Mouse (Mus musculus): ENCODE measurements around the gene Hrc.
"Not testable (repeated sequence)": the region's sequence is repeated elsewhere in the genome, so short reads cannot be mapped to it uniquely, and the experiment has no call there.

Gene Hrc

DNA sequence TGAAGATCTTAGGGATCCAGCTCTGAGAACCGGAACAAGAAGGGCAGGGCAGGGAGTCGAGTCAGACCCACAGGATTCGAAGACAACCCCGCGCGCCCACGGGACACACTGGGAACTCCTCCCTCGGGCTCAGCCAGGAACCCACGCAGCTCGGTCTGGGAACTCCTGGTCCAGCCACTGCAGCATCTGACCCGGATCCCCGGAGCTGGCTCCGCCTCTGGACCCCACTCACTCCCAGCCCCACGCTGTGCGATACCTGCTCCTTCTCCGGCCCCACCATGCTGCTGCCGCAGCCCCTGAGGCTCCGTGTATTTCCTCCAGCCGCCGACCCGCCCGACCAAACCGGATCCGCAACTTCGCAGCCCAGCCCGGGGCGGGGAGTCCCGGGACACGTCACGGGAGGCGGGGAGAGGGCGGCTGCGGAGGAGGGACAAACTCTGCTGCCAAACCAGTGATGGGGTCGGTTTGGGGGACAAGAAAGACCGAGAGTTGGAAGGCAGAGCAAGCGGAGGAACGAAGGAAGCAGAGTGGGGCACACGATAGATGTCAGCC lies 1.6 kb upstream of the Hrc start, which contains the start of gene Trpm4:
Gene Trpm4, minus strand, starts transcription at position 350 of the 552 bp plus-strand sequence.
- in situ Hi-C loops (cut with MboI), result no loop called here

DNA sequence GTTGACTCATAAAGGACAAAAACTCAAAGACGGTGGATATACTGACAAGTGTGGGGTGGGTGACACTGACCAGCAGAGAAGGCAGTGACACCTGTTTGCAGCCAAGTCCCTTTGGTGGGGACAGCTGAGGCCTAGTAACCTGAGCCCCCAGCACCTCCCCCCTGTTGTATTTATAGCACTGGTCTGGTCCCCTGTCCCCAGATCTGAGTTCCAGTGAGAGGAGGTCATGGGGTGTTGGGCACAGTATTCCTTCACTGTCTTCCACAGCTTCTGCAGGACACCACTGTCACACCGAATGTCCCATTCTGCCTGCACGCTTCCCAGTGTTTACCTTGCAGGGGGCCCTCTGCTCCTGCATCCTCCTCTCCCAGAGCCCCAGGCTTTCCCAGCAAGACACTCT lies 485 bp upstream of the Hrc start:
- in situ Hi-C loops (cut with MboI), result no loop called here

DNA sequence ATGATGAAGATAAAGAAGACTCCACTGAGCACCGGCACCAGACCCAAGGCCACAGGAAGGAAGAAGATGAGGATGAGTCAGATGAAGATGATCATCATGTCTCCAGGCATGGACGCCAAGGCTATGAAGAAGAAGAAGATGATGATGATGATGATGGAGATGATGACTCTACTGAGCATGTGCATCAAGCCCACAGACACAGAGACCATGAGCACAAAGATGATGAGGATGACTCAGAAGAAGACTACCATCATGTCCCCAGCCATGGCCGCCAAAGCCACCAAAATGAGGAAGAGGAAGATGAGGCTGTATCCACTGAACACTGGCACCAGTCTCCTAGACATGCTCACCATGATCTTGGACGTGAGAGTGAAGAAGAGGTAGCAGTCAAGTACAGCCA lies 1.2 kb downstream of the Hrc start:
- in situ Hi-C loops (cut with MboI), result no loop called here

DNA sequence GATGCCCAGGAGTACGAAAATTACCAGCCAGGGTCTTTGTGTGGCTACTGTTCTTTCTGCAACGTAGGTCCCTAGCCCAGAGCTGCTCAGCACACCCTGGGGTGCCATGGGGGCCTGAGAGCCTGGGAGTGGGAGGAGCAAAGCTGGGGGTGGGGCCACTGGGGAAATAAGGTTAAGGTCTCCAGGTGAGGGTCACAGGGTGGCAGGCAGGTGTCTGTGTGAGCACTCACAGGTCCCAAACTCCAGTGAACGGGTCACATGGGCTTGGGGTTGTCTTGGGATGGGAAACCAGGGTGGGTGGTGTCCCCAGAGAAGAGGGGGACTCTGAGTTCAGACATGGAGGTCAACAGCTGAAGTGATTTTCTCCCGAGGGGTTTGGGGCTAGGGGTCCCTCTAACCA lies 2.4 kb downstream of the Hrc start:
- in situ Hi-C loops (cut with MboI), result no loop called here

DNA sequence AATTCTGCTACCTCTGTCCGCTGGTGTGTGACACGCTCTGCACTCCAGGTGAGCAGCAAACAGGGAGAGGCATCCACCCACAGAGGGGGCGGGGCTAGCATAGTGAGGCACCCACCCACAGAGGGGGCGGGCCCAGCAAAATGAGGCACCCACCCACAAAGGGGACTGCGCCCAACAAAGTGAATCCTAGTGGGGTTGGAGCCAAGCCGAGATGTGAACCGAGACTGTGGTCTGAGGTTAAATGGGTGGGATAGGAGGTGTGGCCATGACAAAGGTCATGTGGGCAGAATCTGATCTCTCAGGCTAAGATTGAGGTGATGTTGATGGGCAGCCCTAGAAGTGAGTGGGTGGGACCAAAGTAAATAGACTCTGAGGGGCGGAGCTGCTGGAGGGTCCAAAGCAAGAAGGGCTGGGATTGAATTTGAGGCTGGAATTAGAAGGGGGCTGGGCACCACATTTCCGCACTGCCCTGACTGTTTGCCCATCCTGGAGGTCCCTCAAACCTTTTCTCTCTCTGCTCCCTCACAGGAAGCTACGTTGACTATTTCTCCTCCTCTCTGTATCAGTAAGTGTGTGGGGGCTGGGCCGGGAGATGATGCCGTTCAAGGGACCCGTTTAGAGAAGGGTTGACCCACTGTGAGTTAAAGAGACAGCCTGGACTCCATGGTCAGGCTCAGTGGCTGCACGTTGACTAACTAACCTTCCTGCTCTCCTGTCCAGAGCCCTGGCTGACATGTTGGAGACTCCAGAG lies 3.2 kb downstream of the Hrc start:
- in situ Hi-C loops (cut with MboI), result no loop called here

DNA sequence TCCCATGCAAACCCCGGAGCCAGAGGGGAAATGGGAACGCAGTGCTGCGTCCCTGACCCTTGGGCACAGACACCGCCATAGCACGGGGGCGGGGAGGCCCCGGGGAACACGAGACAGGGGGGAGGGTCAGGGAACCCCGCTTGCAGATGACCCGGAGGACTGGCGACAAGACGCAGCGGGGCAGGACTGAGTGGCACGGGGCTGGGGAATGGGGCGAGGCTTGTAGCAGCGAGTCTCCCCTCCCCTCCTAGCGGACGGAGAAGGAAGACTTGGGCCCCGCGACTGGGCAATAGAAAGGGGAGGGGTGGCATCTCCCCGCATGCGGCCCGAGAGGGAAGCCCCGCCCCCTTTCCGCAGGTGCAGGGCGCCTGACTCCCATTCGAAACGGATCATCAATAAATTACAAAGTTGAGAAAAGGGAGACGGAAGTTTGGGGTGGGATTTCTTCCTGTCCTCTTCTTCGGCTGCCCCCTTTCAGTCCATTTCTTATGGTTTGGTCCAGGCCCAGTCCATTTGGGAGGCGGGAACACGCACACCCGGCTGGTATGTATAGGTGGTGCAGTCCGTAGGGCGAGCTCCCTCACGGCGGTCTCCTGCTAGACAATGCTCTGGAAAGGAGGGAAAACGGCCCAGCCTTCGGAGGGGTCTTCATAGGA lies 4.4 kb downstream of the Hrc start:
- in situ Hi-C loops (cut with MboI), result no loop called here

DNA sequence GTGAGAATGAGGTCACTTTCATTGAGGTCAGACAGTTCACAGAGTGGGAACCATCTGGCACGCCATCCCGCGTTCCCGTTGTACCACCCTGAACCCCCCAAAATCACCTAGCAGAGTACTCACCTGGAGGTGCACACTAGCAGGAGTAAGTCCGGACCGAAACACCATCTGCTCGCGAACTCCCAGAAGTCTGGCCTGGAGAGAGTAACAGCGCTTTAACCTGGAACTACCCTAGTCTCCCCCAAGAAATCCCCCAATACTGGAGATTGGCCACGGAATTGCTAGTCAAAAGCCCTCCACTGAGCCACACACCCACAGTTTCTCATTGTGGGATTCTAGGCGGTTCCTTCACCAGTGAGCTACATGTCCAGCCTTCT lies 5.0 kb downstream of the Hrc start:
- in situ Hi-C loops (cut with MboI), result no loop called here

DNA sequence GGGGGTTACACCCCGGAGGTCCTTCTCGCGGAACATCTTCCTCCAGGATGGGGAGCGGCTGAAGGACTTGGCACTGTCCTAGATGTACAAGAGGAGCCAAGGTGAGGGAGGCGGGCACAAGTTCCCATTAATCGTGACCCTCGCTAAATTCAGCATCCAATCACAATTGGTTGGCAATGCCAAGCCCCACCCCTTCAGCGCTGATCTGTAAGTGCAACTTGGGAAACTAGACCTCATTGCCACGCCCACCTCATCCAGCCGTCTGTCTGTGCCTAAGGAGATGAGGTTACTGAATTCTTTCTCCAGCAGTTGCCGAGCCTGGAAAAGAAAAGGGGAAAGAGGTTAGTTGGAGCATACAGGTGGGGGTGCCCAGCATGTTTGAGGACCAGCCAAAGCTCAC lies 5.6 kb downstream of the Hrc start:
- in situ Hi-C loops (cut with MboI), result no loop called here

DNA sequence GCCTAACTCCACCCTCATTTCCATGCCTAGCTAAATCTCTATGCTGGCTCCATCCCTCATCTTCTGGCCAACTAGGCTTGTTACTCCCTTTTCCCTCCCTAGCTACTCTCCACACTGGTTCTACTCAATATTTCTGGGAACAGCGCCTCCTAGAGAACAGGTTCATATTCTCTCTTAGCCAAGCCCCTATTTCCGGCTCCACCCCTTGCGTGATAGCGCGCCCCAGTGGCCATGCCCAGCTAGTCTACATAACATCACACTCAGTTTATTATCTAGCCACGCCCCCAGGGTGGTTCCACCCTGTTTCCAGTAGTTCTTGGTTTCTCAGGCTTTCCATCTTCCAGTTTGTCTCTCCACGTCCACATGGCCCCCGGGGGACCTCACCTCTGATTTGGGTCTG lies 6.2 kb downstream of the Hrc start:
- in situ Hi-C loops (cut with MboI), result no loop called here

DNA sequence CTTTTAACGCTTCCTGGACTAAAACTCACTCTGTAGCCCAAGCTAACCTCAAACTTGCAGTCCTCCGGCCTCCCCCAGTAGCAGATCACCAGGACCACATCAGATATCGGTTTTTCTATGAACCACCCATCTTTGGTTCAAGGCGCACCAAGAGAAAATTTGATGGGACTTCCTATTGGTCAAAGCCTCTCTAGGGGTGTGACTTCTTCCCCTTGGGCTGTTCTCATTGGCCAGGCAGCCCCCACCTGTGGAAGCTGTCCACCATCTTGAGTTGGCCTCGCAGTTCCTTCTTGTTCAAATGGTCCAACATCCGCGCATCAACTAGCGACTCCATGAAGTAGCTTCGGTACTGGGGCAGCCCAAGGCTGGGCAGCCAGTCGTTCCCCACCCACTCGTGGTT lies 7.0 kb downstream of the Hrc start:
- in situ Hi-C loops (cut with MboI), result no loop called here

DNA sequence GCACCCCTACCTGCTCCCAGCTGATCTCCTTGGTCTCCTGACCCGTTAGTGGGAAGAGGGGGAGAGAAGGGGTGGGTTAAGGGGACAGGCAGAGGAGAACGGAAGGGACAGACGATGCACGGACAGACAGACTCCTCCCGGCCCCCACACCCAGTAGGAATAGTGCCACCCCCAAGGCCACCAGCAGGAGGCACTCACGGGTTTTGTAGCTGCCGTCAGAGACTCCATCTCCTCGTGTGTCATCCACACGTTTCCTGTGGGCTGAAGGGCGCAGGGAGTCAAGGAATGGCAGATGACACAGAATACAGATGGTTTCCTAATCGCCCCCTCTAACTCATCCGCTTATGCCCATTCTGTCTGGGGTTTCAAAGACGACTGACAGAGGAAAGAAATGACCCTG lies 8.5 kb downstream of the Hrc start:
- in situ Hi-C loops (cut with MboI), result no loop called here

DNA sequence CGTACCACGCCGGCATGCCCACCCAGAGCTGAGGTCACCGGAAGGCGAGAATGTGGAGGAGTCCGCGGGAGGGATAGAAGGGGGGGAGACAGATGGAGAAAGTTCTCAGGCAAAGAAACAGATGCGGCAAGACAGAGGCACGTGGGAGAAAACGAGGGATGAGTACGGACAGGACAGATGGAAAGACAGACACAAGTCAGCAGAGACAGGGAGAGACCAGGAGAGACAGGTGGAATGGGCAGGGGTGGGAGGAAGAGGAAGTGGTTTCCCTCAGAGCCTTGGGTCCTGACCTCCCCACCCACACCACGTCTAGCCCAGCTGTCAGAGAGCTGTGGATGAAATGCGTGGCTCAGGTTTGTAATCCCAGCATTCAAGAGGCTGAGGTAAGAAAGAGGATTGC lies 11.8 kb downstream of the Hrc start:
- in situ Hi-C loops (cut with MboI), result no loop called here

DNA sequence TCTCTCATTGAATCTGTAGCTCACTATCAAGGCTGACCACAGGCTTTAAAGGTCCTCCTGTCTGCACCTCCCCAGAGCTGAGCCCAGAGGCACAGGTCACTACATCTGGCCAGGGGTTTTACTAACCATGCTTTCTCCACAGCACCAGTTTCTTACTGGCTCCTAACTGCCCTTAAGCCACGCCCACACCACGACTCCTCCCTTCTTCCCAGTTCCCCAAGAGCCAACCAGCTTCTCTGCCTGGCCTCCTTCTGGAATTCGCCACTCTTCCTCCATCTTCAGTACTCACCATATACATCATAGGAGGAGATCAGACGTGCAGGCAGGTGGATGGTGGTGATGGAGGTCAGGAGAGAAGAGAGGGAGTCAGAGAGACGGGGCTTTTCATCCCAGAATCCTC lies 18.0 kb downstream of the Hrc start:
- in situ Hi-C loops (cut with MboI), result no loop called here

DNA sequence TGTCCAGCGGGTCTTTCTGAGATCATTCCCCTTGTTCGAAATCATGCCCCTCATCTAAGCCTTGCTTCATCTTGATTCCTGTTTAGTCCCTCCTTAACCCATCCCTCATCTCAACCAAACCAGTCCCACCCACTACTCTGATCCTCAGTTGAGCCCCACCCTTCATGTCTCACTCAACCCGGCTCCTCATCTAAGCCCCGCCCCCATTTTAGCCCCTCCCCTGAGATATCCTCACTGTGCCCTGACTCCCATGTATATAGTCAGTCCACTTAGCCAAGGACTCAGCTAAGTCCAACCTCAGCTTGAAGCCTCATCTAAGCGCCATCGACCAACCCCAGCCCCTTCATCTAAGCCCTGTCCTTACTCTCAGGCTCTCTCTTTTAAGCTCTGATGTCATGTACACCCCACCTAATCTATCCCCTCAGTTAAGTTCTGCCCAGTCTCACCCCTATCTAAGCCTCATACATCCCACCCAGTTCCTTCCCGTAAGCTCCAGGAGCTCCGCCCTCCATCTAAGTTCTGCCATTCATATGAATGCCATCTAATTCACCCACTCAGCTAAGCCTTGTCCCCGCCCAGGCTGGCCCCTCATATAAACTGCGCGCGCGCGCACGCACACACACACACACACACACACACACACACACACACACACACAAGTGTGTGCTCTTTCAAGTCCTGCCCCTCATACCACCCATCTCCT lies 20.4 kb downstream of the Hrc start:
- in situ Hi-C loops (cut with MboI), result no loop called here

DNA sequence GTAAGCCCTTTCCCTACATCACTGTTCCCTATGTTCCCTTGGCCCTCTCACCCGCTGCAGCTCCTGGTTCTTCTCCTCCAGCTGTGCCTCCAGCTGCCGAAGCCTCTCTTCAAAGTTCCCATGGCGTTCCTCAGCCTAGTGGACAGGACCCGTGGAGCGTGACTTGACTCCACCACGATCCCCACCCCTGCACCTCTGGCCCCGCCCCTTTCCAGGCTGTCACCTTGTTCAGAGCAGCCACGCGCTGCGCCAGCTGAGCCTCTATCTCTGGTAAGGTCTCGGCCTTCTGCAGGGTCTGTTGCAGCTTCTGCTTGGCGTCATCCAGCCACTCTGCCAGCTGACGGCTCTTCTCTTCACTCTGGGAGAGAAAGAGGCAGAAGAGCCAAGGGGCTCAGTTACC lies 21.0 kb downstream of the Hrc start:
- in situ Hi-C loops (cut with MboI), result no loop called here

DNA sequence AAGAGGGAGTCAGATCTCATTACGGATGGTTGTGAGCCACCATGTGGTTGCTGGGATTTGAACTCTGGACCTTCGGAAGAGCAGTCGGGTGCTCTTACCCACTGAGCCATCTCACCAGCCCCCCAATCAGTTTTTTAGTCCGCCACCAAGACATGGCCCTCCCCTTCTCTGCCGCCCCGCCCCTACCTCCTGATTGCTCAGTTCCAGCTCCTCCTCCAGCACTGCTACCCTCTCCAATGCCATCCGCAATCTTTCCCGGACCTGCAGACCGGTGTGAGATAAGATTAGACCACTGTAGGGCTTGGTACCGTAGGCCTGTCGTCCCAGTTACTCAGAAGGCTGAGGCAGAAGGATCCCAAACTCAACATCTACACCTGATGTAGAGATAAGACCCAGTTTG lies 24.0 kb downstream of the Hrc start:
- in situ Hi-C loops (cut with MboI), result not testable (repeated sequence)

DNA sequence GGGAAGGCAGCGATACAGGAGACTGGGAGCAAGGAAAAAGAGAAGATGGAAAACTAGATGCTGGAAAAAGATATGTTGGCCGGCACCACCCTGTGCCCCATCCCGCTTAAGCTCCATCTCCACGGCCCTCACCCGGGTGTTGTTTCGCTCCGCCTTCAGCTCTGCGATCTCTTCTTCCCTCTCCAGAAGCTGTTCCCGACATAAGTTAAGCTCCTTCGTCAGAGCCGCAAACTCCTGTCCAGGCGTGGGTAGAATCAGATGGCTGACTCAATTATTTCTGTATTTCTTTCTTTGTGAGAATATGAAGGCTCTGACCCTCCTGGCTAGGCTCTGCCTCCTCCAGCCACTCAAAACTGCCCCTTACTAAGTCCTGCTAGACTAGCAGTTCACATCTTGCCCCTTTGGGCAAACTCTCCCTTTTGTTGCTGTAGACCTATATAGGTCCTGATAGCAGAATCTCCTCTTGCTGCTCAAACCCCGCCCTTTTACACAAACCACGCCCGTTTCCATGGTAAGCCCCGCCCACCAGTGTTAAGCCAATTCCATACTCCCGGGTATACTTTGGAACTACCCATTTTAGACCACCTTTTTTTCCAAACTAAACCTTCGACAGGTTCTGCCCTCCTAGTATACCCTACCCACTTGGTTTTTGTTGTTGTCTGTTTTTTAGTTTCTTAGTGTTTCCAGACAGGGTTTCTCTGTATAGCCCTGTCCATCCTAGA lies 25.5 kb downstream of the Hrc start:
- in situ Hi-C loops (cut with MboI), result no loop called here

DNA sequence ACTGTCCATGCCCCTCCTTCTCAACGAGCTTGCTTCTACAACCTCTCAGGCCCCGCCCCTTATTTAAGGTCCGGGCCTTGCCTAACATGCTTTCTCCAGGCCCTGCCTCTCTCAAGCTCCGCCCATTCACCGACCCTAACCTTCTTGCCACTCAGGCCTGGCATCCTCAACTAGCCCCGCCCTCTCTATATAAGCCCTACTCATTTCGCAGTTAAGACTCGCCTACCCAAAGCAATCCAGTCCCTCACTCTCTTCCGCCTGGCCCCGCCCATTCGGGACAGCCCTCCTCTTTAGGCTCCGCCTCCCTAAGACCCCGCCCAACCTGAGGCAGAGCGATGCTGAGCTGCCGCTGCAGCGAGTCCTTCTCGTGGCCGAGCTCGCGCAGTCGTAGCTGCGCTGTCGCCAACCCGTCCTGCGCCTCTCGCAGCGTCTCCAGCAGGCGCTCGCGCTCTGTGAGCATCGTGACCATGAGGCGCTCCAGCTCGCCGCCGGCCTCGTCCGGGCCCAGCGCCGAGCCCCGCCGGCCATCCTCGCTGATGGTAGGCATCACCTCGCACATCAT lies 26.2 kb downstream of the Hrc start:
- in situ Hi-C loops (cut with MboI), result no loop called here

DNA sequence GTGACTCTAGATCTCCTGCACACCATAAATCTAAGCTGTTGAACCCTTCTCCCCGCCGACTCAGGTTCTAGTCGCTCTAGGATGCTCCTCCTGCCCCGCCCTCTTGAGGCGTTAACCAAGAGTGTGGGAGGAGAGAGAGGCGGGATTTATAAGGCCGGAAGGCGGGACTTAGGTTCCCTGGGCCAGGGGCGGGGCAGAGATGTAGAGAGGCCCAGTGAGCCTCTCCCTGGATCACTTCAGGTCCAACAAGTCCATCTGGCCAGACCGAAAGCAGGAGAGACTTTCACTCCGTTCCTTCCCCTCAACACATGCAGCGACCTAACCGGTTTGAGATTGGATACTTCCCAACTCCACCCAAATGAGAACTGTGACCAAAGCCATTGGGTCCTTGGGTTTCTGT lies 27.7 kb downstream of the Hrc start:
- in situ Hi-C loops (cut with MboI), result no loop called here

DNA sequence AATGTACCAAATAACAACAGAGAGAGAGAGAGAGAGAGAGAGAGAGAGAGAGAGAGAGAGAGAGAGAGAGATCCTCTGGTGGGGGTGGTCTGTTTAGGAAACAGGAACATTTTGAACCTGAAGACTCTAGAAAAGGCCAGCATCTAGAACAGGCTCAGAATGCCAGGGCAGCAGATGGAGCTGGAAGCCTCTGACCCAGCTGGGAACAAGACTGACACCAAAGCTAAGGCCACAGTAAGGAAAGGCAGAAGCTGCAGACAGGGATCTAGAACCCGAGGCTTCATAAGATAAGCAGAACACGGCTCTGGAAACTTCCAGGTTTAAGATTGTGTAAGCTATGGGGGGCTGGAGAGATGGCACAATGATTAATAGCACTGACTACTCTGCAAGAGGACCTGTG lies 28.9 kb downstream of the Hrc start:
- in situ Hi-C loops (cut with MboI), result no loop called here

DNA sequence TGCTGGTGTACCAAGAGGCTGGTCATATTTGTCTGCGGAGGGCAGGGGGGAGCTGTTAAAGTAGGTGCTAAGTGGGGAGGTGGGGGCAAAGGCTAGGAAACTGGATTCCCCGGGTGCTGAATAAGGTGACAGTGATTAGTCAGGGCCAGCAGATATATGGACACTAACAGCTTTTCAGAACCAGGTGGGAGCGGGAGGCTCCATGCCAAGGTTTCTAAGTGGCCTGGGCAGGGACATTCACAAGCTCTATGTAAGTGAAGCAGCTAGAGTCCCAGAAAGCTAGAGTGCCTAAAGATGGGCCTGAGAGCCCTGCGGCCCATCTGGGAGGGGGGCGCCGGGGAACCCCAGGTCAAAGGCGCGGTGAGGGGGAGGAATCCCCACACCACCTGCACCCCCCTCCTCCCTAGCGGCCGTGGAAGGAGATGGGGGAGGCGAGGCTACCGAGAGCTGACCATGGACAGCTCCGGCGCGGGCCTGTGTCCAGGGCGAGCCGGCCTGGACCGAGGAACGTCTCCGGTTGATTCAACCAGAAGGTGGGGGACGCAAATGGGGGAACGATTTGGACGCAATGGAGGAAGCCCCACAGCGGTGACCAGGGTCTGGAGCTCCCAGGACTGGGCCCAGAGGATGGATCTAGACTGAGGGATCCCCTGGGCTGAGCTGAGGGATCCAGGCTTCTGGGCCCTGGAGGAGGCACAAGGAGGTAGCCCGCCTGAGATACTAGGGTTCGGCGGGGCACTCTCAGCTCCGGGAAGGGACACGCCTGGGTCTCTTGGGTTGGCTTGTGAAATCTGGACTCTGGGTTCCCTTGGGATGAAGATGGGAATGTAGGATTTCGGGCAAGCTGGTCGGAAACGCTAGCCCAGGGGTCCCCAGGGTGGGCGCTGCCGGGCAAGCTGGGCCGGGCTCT lies 30.9 kb downstream of the Hrc start:
- in situ Hi-C loops (cut with MboI), result no loop called here

Data from mature B cell (primary cell).